Mouse (Mus musculus): ENCODE results near the gene Atg9a.
"Not testable (repeated sequence)": the region's sequence is repeated elsewhere in the genome, so short reads cannot be mapped to it uniquely, and the experiment has no call there.

The Atg9a gene

DNA sequence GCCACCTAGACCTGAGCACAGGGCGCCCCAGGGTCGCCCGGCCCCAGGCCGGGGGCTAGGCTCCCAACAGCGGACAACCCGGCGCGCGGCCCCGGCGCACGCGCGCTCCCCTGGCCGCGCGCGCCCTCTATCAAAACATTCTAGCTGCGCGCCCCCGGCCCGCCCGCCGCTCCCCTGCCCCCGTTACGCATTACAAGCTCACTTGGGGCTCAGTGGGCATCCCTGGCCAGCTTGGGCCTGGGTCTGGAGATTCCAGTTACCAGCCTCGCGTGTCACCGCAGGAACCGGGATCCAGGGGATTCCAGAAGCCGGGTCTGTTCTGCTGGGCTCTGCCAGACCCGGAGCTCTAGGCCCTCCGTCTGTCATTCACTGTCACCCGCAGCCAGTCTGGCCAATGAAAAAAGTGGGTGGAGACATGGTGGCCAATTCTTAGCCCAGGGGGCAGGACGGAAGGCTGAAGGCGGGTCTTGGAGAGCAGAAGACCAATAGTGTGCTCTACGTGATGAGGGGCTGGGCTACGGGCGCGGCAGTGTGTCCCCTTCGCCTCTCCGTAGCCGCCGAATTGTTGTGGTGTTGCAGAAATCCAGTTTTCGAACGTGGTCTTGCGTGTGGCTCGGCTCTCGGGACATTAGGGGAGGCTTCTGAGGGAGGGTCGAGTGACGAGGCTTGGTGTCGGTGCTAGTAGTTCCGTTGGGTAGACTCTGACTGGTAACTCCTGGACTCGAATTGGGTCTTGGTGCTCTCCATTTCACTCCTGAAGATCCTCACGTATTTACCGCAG lies at the start of gene Atg9a, which contains the start of gene Ankzf1:
Gene Atg9a (minus strand): TSS at position 575 of the 781 bp plus-strand sequence.
Gene Ankzf1 (plus strand): TSS at position 530 of the 781 bp plus-strand sequence.
- peak; percentile 91 for DNase-seq (ENCODE audit: low spot score)

DNA sequence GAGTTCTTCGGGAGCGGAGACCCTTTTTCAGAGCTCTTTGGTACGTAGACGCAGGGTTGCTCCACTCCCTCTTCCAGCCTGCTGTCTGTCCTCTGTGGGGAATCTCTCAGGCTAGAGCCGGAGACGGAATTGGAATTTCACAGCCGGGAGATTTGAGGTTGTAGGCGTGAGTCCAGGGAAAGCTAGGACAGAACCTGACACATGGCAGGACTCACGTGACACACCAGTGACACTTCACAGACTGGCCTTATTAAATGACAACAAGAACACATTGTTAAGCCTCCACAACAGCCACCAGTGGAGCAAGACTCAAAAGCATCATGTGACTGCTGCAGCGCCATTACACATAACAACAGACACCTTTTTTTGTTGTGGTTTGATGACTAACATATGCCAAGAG lies 47.6 kb upstream of the Atg9a start:
- DNase-seq (ENCODE audit: low spot score): no peak

GRCm38 (mm10) chr1:75236117-75237050 lies 44.4 kb upstream of the Atg9a start, which contains the start of gene Dnajb2:
Dnajb2 (plus strand) TSS chr1:75236406.
- DNase-seq (ENCODE audit: low spot score): peak; percentile 85

GRCm38 (mm10) chr1:75234606-75235005 lies 42.6 kb upstream of the Atg9a start:
- peak; percentile 53 for DNase-seq (ENCODE audit: low spot score)

GRCm38 (mm10) chr1:75232489-75232888 lies 40.5 kb upstream of the Atg9a start:
- not testable (repeated sequence) for DNase-seq (ENCODE audit: low spot score)

GRCm38 (mm10) chr1:75231664-75232152 lies 39.7 kb upstream of the Atg9a start, which contains the start of gene A630095N17Rik:
A630095N17Rik (minus strand) TSS chr1:75232102.
- no peak for DNase-seq (ENCODE audit: low spot score)

- DNase-seq (ENCODE audit: low spot score): no peak
These were observed 39.2 kb upstream of the Atg9a start for GRCm38 (mm10) chr1:75231224-75231623.

- DNase-seq (ENCODE audit: low spot score): no peak
These were observed 38.5 kb upstream of the Atg9a start for GRCm38 (mm10) chr1:75230335-75230994.

- DNase-seq (ENCODE audit: low spot score): no peak
These were observed 37.2 kb upstream of the Atg9a start for GRCm38 (mm10) chr1:75229158-75229557.

DNA sequence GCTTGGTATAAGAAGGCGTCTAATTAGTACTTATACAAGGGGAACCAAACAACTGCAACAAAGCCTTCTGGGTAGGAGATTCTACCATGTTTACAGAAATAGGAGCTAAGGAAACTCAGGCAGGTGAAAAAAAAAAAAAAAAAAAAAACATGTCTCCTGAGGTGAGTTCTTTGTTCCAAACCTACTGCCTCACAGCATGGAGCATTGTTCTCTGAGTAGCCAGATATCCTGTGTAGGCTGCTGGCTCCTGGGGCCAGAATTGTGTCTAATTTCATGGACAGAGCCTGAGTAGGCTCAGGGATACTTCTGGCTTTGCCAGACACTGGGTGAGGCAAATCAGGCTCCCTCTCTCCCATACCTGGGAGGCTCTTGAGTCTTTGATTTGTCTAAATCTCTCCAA lies 35.7 kb upstream of the Atg9a start:
- DNase-seq (ENCODE audit: low spot score): no peak

- DNase-seq (ENCODE audit: low spot score): no peak
These were observed 34.1 kb upstream of the Atg9a start for GRCm38 (mm10) chr1:75226138-75226537.

DNA sequence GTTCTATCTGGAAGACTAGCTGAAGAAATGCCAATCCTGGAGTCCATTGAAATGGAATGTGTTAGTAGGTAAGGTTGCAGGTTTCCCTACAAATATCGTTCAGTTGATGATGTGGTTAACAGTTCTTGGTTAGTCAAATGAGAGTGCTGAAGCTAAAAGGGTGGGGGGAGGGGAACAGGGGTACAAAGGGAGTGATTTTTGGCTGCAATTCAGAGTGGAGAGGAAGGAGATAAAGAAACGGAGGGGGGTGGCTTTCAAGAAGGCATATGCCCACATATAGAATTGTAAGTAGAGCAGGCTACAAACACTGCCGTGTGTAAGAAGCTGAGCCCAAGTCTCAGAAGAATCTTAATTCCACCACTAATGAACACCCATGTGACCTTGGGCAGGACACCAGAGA lies 33.5 kb upstream of the Atg9a start:
- DNase-seq (ENCODE audit: low spot score): no peak

GRCm38 (mm10) chr1:75223532-75223931 lies 31.5 kb upstream of the Atg9a start:
- DNase-seq (ENCODE audit: low spot score): no peak

- DNase-seq (ENCODE audit: low spot score): no peak
These were observed 30.9 kb upstream of the Atg9a start for GRCm38 (mm10) chr1:75222926-75223325.

DNA sequence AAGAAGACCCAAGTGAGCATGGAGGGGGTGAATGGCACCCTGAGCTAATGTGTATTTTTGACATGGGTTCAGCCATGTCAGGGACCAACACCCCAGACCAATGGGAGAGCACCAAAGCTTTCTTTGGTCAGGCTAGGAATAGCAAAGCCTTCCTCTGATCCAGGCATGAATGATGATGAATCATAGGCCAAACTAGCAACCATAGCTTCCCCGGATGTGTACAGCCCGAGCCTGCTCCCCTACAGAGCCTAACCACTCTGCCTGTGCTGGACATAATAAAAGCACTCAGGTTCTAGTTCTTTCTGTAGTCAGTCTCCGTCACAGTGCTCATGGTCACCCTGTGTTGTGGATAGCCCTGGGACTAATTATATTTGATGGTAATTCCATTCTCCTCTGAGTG lies 29.5 kb upstream of the Atg9a start:
- DNase-seq (ENCODE audit: low spot score): no peak

DNA sequence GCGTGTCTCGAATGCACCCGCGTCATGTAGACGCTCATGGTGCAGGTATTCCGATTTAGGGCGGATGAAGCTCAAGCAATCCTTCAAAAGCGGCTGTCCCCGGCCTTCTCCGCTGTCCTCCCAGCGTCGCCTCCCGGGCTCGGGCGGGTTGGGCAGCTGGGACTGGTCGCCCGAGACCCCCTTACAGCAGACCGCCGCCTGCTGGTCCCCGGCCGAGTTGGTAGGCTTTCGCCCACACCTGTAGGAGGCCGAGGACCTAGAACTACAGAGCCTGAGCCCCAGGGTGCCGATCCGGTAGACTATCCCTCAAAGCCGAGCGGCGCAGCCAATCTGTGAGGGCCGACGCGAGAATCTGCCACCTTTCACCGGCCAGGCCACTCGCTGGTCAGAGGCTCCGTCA lies 27.5 kb upstream of the Atg9a start, which contains the start of gene Tuba4a:
Gene Tuba4a (minus strand): TSS at position 335 of the 400 bp plus-strand sequence.
- DNase-seq (ENCODE audit: low spot score): no peak

GRCm38 (mm10) chr1:75219078-75219477 lies 27.1 kb upstream of the Atg9a start:
- DNase-seq (ENCODE audit: low spot score): peak; percentile 86

DNA sequence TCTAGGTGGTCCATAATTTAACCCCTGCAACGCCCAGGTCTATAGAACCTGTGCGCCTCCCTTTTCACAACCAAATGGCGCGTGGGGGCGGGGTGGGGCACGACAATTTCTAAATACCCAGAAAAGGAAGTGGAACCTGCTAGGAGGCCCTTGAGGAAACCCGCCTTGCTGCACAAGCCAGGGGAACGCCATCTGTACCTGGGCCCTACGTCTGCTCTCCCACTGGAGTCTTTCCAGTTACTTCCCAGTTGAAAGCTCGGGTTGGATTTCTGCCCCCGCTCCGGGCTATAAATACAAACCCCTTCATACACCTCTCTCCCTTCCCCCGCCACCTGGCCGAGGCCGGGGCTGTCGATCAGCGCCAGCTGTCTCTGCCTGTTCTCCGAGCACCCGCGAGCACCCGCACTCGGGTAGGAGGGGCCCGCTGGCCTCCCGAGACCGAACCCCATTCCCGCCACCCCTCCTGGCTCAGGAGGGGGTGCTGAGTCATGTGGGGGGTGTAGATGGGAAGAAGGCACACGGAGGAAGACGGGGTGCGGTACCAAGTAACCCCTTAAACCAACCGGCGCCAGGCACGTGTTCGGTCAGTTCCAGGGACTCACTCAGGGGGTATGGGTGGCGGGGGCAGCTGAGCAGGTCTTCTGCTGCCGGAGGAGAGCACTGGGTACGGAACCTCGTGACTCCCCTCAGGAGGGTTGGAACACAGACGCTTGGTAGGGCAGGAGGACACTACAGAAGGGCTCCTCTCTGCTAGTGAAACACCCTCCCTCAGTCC lies 26.4 kb upstream of the Atg9a start:
- peak; percentile 20 for DNase-seq (ENCODE audit: low spot score)

GRCm38 (mm10) chr1:75217893-75218226 lies 25.9 kb upstream of the Atg9a start:
- no peak for DNase-seq (ENCODE audit: low spot score)

DNA sequence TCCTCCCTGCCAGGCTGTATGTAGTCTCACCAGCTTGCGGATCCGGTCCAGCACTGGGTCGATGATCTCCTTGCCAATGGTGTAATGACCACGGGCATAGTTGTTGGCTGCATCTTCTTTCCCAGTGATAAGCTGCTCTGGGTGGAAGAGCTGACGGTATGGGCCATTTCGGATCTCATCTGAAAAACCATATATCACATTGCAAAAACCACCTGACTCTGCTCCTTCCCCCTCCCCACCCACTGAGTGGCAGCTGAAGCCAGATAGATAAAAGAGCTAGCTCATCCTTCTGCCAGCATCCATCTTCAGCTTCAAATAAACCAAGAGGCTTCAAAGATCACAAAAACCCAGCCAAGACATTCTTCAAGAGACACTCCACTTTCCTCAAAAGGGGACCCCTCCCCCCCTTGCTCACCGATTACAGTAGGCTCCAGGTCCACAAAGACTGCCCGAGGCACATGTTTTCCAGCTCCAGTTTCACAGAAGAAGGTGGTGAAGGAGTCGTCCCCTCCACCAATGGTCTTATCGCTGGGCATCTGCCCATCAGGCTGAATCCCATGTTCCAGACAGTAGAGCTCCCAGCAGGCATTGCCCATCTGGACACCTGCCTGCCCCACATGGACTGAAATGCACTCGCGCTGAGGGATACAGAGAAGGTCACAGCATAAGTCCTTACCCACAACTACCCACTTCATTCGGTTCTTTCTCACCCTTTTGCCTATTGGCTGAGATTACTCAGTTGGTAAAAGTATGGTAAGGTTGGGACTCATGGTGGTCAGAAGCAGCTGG lies 25.0 kb upstream of the Atg9a start:
- no peak for DNase-seq (ENCODE audit: low spot score)
